Mouse (Mus musculus) embryonic facial prominence, embryonic 14.5 days (tissue): ENCODE data around the gene Slc36a2. TPM values are rescaled to one million over a fixed set of nuclear protein-coding genes. Genes with fewer than 3 reads are reported as not detected.

Source experiments
- ATAC-seq: fragments of 200-750 bp; cut with Nextera tagmentation; 2 replicates; pipeline ENCODE4 v1.8.0; 2017; ENCODE audit warnings: low read depth, moderate number of reproducible peaks, moderate TSS enrichment
- DNase-seq: peaks from one replicate; pipeline ENCODE4 v3.0.0-alpha.2; 2015; ENCODE audit warnings: low spot score
- H3K27ac ChIP-seq: fragments of 300-500 bp; sonication (generic); replicated peaks from 2 replicates; pipeline ENCODE4 v1.5.1; 2014; ENCODE audit warnings: low read depth, mild to moderate bottlenecking, low read length, moderate library complexity
- H3K27me3 ChIP-seq: fragments of 300-500 bp; sonication (generic); replicated peaks from 2 replicates; pipeline ENCODE4 v1.6.1; 2014; ENCODE audit warnings: low read length; ENCODE audit not compliant: control insufficient read depth, insufficient read depth
- H3K36me3 ChIP-seq: fragments of 300-500 bp; sonication (generic); 2 replicates; pipeline ENCODE4 v1.6.1; 2014; ENCODE audit warnings: low read length, mixed read lengths; ENCODE audit not compliant: control insufficient read depth, insufficient read depth
- H3K4me1 ChIP-seq: fragments of 300-500 bp; sonication (generic); 2 replicates; pipeline ENCODE4 v1.6.1; 2014; ENCODE audit warnings: antibody characterized with exemption, low read length; ENCODE audit not compliant: control insufficient read depth, insufficient read depth
- H3K4me2 ChIP-seq: fragments of 300-500 bp; sonication (generic); 2 replicates; pipeline ENCODE4 v1.6.1; 2014; ENCODE audit warnings: low read depth, mild to moderate bottlenecking, low read length, moderate library complexity, mixed read lengths
- H3K4me3 ChIP-seq: fragments of 300-500 bp; sonication (generic); 2 replicates; pipeline ENCODE4 v1.5.1; 2014; ENCODE audit warnings: low read depth, mild to moderate bottlenecking, low read length
- H3K9ac ChIP-seq: fragments of 300-500 bp; sonication (generic); 2 replicates; pipeline ENCODE4 v1.6.1; 2014; ENCODE audit warnings: low read depth, mild to moderate bottlenecking, low read length, moderate library complexity, mixed read lengths
- H3K9me3 ChIP-seq: fragments of 300-500 bp; sonication (generic); 2 replicates; pipeline ENCODE4 v1.6.1; 2016; ENCODE audit warnings: low read length; ENCODE audit not compliant: control insufficient read depth
- WGBS: fragments of 180-500 bp; shearing (Covaris S2); extraction: QIAGEN DNeasy Blood & Tissue Kit; methylation state at CpG from one replicate; pipeline ENCODE4 v1.1.7; 2014; 5-methylcytosine and 5-hydroxymethylcytosine counted together
- polyA plus RNA-seq: library from polyadenylated mRNA; unstranded; fragments of >200 nt; fragmentation: Nextera tagmentation; extraction: Ambion mirVana; gene quantifications from 2 replicates; pipeline ENCODE4 v1.2.1, GENCODE M21; 2014

Slc36a2 gene
- polyA plus RNA-seq, 1 experiment from 2014 or later, result 6.3 TPM

DNA sequence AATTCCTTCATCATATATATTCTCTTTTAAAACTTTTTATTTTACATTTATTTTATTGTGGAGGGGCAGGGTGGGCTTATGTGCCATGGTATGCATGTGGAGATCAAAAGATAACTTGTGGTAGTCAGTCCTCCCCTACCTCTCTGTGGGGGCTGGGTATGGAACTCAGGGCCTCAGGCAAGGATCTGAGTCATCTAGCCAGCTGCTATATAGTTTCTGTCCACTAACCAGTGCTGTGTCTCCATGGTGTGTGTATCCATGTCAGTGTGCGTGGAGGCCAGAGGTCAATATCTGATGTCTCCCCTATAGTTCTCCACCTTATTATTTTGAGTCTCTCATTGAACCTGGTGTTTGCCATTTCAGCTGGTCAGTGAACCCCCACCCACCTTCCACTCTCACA is 50.5 kb downstream of the Slc36a2 start:
- Histone ChIP-seq H3K27ac (no peak overlapping the region), H3K4me2 (no peak overlapping the region), H3K36me3 (no peaks in the 10 kb centered on the region), H3K9me3 (no peaks in the 10 kb centered on the region), H3K9ac (no peak overlapping the region), H3K4me1 (no peaks in the 10 kb centered on the region), H3K4me3 (no peak overlapping the region), H3K27me3 (no peaks in the 10 kb centered on the region)
- no peak for ATAC-seq
- no peak for DNase-seq
- 88% methylated on average over 1 of the region's 1 CpGs for WGBS

DNA sequence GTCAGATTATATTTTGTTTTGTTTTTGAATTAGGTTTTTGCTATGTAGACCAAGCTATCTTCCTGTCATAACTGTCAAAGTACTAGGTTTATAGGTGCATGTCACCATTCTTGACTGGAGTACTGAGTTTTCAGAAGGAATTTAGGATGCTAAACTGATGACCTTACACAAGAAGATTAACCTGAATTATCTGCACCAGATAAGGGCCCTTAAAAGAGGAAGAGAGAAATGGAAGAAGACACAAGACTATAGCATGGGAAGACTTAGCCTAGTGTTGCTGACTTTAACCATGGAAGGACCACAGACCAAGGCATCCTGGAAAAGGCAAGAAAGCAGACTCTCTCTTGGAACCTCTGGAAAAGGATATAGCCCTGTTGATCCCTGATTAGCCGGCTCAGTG is 51.7 kb downstream of the Slc36a2 start:
- no peaks in the 10 kb centered on the region for H3K27me3 ChIP-seq
- no peak overlapping the region for H3K4me3 ChIP-seq
- no peaks in the 10 kb centered on the region for H3K36me3 ChIP-seq
- no peak overlapping the region for H3K27ac ChIP-seq
- ATAC-seq, result no peak
- no peaks in the 10 kb centered on the region for H3K9me3 ChIP-seq
- DNase-seq, result no peak
- no peak overlapping the region for H3K9ac ChIP-seq
- 96% methylated on average over 1 of the region's 1 CpGs for WGBS
- H3K4me2 ChIP-seq, result no peak overlapping the region
- H3K4me1 ChIP-seq, result no peaks in the 10 kb centered on the region

DNA sequence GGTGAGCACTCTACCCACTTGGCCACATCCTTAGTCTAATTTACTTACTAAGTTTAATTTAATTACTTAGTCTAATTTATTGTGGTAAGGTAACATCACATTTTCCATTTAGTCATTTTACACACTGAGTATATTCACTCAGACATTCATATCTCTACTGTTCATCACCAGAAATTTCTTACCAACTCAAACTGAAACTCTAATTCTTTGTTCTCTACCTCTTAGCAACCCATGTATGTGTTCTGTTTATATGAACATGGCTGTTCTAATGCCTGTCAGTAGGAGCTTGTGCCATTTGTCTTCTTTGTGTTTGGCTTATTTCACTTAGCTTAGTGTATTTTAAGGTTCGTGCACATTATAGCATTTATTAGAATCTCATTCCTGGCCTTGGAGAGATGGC is 52.9 kb downstream of the Slc36a2 start:
- 90% methylated on average over 1 of the region's 1 CpGs for whole genome bisulfite sequencing

DNA sequence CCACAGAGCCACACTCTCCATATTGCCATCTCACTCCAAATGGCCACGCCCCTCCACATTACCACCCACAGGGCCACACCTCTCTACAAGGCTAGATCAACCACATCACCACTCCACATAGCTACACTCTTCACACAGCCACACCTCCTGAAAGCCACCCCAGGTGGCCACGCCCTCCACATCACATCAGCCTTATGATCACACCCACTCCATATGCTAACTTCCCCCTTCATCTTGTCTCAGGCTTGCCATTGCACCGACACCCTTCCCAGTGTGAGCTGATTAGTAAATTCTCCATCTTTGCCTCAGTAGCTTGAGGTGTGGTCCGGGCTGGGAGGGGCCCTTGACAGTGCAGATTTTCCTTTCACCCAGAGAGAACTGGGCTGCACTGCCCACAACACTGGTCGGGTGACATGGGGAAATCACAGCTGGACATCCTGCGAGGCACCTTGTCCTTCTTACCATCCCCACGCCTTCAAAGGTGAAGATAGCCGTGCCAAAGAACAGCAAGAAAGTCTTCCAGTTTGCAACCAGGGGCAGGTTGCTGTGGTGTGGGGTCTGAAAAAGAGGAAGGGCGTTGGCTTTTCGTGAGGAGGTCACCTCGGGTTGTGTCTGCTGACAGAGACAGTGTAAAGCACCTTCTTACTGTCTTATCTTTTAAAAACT is 53.7 kb downstream of the Slc36a2 start:
- 83% methylated on average over 11 of the region's 11 CpGs for WGBS

More for the DNA sequence above, 52.9 kb downstream of the Slc36a2 start:
- no peak for DNase-seq
- no peaks in the 10 kb centered on the region for H3K36me3 ChIP-seq
- H3K9ac ChIP-seq, result no peak overlapping the region
- no peak overlapping the region for H3K27ac ChIP-seq
- H3K4me2 ChIP-seq, result no peak overlapping the region
- H3K9me3 ChIP-seq, result no peaks in the 10 kb centered on the region
- no peaks in the 10 kb centered on the region for H3K4me1 ChIP-seq
- no peaks in the 10 kb centered on the region for H3K27me3 ChIP-seq
- no peak overlapping the region for H3K4me3 ChIP-seq
- no peak for ATAC-seq

DNA sequence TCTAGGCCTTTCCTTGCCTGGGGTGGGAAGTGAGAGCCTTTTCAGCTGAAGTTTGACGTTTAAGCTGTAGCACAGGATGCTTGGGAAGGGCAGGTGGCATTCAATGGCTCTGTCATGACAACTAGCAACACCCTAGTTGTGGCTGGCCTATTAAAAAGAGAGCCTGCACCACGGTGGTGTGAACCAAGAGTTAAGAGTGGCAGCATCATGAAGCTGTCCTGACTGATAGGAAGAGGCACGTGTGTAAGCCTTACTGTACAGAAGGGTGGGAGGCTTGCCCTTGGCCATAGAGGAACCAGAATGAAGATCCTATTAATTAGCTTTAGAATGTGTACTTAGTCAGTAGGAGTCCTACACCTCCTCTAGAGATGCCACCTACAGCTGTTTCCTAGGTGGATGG is 56.5 kb downstream of the Slc36a2 start:
- Histone ChIP-seq H3K27me3 (no peaks in the 10 kb centered on the region), H3K4me3 (no peak overlapping the region), H3K36me3 (no peaks in the 10 kb centered on the region), H3K9ac (no peak overlapping the region), H3K27ac (no peak overlapping the region), H3K9me3 (no peaks in the 10 kb centered on the region), H3K4me1 (no peaks in the 10 kb centered on the region), H3K4me2 (no peak overlapping the region)
- no peak for ATAC-seq
- DNase-seq, result no peak
- WGBS, result 76% methylated on average over 3 of the region's 3 CpGs

More for the DNA sequence above, 53.7 kb downstream of the Slc36a2 start:
- DNase-seq (no peak), ATAC-seq (no peak)
- Histone ChIP-seq H3K9me3 (no peaks in the 10 kb centered on the region), H3K27ac (no peak overlapping the region), H3K4me2 (no peak overlapping the region), H3K9ac (no peak overlapping the region), H3K36me3 (no peaks in the 10 kb centered on the region), H3K27me3 (no peaks in the 10 kb centered on the region), H3K4me1 (no peaks in the 10 kb centered on the region), H3K4me3 (no peak overlapping the region)

DNA sequence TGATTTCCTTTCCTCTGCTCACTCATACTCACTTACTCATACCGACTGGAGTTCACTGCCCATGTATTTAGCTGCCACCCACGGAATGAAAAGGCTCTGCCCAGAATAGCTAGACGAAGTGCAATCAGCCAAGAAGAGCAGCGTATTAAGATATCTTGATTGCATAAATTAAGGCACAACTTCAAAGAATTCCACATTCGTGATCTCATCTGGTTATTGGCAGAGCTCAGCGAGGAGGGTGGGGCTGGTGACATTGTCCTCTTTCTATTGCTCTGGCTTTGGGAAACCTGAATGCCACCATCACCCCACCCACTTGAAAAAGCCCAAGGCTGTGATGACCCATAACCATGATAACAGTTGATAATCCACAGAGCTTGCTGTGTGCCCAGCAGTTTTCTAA is 56.9 kb downstream of the Slc36a2 start:
- Histone ChIP-seq H3K27ac (no peak overlapping the region), H3K4me3 (no peak overlapping the region), H3K9me3 (no peaks in the 10 kb centered on the region), H3K27me3 (no peaks in the 10 kb centered on the region), H3K4me2 (no peak overlapping the region), H3K4me1 (no peaks in the 10 kb centered on the region), H3K36me3 (no peaks in the 10 kb centered on the region), H3K9ac (no peak overlapping the region)
- DNase-seq, result no peak
- no peak for ATAC-seq
- 72% methylated on average over 6 of the region's 6 CpGs for WGBS

DNA sequence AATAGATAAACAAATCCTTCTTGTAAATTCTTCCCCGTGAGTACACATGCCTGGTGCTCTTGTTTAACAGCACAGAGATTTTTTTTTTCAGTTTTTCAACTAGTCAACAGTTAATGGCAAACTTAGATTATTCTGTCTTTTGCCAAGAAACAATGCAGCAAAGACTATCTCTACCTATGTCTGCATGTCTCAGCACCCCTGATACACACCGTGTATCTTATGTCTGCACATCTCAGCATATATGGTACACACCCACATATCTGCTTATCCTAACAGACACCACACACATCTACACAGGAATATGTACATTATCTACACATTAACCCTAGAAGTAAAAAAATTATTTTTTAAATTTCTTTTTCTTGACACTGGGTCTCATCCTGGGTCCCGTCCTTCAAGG is 58.2 kb downstream of the Slc36a2 start:
- no peak for DNase-seq
- no peak overlapping the region for H3K9ac ChIP-seq
- ATAC-seq, result no peak
- H3K4me2 ChIP-seq, result no peak overlapping the region
- 84% methylated on average over 3 of the region's 3 CpGs for WGBS
- H3K4me3 ChIP-seq, result no peak overlapping the region
- no peaks in the 10 kb centered on the region for H3K4me1 ChIP-seq
- no peaks in the 10 kb centered on the region for H3K36me3 ChIP-seq
- no peaks in the 10 kb centered on the region for H3K27me3 ChIP-seq
- no peak overlapping the region for H3K27ac ChIP-seq
- H3K9me3 ChIP-seq, result no peaks in the 10 kb centered on the region

DNA sequence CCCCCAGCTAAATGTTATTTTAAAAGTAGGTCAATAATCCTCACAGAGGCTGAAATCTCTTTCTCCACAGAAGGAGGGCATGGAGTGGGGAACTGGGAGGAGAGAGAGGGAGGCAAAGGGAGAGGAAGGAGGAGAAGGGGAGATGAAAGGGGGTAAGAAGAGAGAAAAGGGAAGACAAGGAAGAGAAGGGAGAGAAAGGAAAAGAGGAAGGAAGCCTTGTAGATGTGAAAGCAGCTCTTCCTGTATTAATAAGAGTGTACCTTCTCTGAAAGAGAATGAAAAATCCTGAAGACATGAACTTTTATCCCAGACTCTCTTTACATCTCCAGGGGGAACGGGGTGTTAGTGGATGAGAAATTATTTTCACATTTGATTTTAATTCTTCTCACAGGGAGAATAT is 63.4 kb downstream of the Slc36a2 start:
- Histone ChIP-seq H3K27me3 (no peaks in the 10 kb centered on the region), H3K4me1 (no peaks in the 10 kb centered on the region), H3K27ac (no peak overlapping the region), H3K9ac (no peak overlapping the region), H3K36me3 (no peaks in the 10 kb centered on the region), H3K9me3 (no peaks in the 10 kb centered on the region), H3K4me3 (no peak overlapping the region), H3K4me2 (no peak overlapping the region)
- DNase-seq (no peak), ATAC-seq (no peak)
- WGBS, result 76% methylated on average over 1 of the region's 1 CpGs

DNA sequence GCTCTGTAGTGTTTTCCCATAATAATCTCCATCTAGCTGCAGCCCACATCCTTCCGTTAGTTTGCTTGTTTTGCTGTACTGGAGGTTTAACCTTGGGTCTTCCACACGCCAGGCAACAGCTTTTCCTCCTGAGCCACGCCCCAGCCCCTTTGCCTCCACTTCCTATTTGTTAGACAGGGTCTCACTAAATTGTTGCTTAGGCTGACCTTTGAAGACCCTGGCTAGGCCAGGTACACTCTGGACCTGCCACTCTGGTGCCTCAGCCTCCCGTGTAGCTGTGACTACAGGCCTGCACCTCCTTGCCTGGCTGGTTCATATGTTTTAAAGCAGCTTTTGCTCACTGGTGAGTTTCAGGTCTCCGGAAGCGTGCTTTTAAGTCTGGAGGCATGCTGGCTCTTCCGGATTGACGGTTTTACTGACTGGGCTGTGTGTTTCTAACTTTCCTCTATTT is 64.0 kb downstream of the Slc36a2 start:
- DNase-seq, result no peak
- 63% methylated on average over 8 of the region's 8 CpGs for WGBS
- Histone ChIP-seq H3K9ac (no peak overlapping the region), H3K27ac (no peak overlapping the region; the same call in 1 of the 2 replicates), H3K9me3 (no peaks in the 10 kb centered on the region), H3K27me3 (no peaks in the 10 kb centered on the region), H3K4me1 (no peaks in the 10 kb centered on the region), H3K4me2 (no peak overlapping the region), H3K36me3 (no peaks in the 10 kb centered on the region), H3K4me3 (no peak overlapping the region)
- ATAC-seq, result no peak
